Mouse (Mus musculus) heart, adult 2 months (tissue): ENCODE measurements around the gene Tldc2. TPM values are rescaled to one million over a fixed set of nuclear protein-coding genes. Genes with fewer than 3 reads are reported as not detected.

ENCODE experiments used
- DNase-seq, 2 experiments: peaks; one replicate each; pipeline ENCODE4 v3.0.0; 2021
- H3K27ac ChIP-seq: fragments of 200-600 bp; 2 replicates; pipeline ENCODE4 v1.8.1; 2022
- H3K27me3 ChIP-seq: fragments of 200-500 bp; 2 replicates; pipeline ENCODE4 v1.6.1; 2012; ENCODE audit warnings: mild to moderate bottlenecking, low read length, inconsistent platforms, mixed read lengths; ENCODE audit not compliant: control insufficient read depth, insufficient read depth
- H3K36me3 ChIP-seq: fragments of 200-500 bp; 2 replicates; pipeline ENCODE4 v1.6.1; 2012; ENCODE audit warnings: low read length, inconsistent platforms; ENCODE audit not compliant: control insufficient read depth, insufficient read depth
- H3K4me1 ChIP-seq: fragments of 200-500 bp; 2 replicates; pipeline ENCODE4 v1.6.1; 2011; ENCODE audit warnings: low read length; ENCODE audit not compliant: control insufficient read depth, insufficient read depth
- H3K4me3 ChIP-seq: fragments of 200-600 bp; 2 replicates; pipeline ENCODE4 v1.8.1; 2022
- H3K79me2 ChIP-seq: fragments of 200-500 bp; replicated peaks from 2 replicates; pipeline ENCODE4 v1.6.1; 2012; ENCODE audit warnings: mild to moderate bottlenecking, inconsistent platforms, low read length, moderate library complexity, mixed read lengths; ENCODE audit not compliant: control insufficient read depth, insufficient read depth
- H3K9ac ChIP-seq: fragments of 200-500 bp; 2 replicates; pipeline ENCODE4 v1.6.1; 2012; ENCODE audit warnings: low read depth, mild to moderate bottlenecking, control low read depth, inconsistent platforms, low read length, mixed read lengths
- CTCF ChIP-seq: fragments of 200-600 bp; IDR thresholded peaks from 2 replicates; pipeline ENCODE4 v1.8.1; 2022; ENCODE audit warnings: antibody characterized with exemption, mild to moderate bottlenecking, moderate library complexity
- EP300 ChIP-seq: fragments of 200-500 bp; IDR thresholded peaks from 2 replicates; pipeline ENCODE4 v1.6.1; 2011; ENCODE audit warnings: low read depth, low read length, control low read depth; ENCODE audit not compliant: insufficient read depth
- POLR2A ChIP-seq: fragments of 200-500 bp; IDR thresholded peaks from 2 replicates; pipeline ENCODE4 v1.6.1; 2011; ENCODE audit warnings: mild to moderate bottlenecking, low read depth, low read length, control low read depth; ENCODE audit not compliant: insufficient read depth
- WGBS: fragments of 180-500 bp; shearing (Covaris S2); methylation state at CpG from one replicate; pipeline ENCODE4 v1.1.7; 2018; 5-methylcytosine and 5-hydroxymethylcytosine counted together
- intact Hi-C: fragments of 180-260 bp; cut with DNase I; formaldehyde crosslinking; loops from one replicate; pipeline ENCODE4 v1.15.1; 2025
- polyA plus RNA-seq: library from polyadenylated mRNA; depleted of rRNA; stranded (reverse); fragments of >200 nt; gene quantifications from 2 replicates; pipeline ENCODE4 v1.2.3, GENCODE M21; 2012
- total RNA-seq, 2 experiments: library from RNA; stranded (reverse); gene quantifications; 2 replicates each; pipeline ENCODE4 v1.2.3; 2021

Gene Tldc2
- total and polyA plus RNA-seq, 3 experiments, result not detected

GRCm38 (mm10) chr2:157064136-157064535 is 22.7 kb upstream of the Tldc2 start:
- Histone ChIP-seq H3K27me3 (no peaks in the 10 kb centered on the region), H3K9ac (no peak overlapping the region), H3K36me3 (peaks cover 3% of the 10 kb centered on the region), H3K4me3 (no peak overlapping the region), H3K4me1 (peaks cover 37% of the 10 kb centered on the region), H3K27ac (peak overlapping the region; percentile 74), H3K79me2 (peaks cover 5% of the 10 kb centered on the region)
- TF ChIP-seq CTCF (no peak), POLR2A (no peak), EP300 (no peak)
- 38% methylated on average over 7 of the region's 7 CpGs for WGBS
- intact Hi-C loops, result no loop called here
- DNase-seq, result peak; percentile 50 to 67

GRCm38 (mm10) chr2:157064978-157065878 is 21.6 kb upstream of the Tldc2 start:
- intact Hi-C loops, result no loop called here
- peak overlapping the region; percentile 24; the same call in 1 of the 2 replicates for H3K9ac ChIP-seq
- peaks cover 46% of the 10 kb centered on the region for H3K4me1 ChIP-seq
- peak; percentile 56 to 67 for DNase-seq
- TF ChIP-seq EP300, result no peak
- no peak for TF ChIP-seq CTCF
- TF ChIP-seq POLR2A, result no peak
- peaks cover 3% of the 10 kb centered on the region for H3K36me3 ChIP-seq
- H3K27ac ChIP-seq, result peak overlapping the region; percentile 74
- H3K27me3 ChIP-seq, result no peaks in the 10 kb centered on the region
- WGBS, result 44% methylated on average over 14 of the region's 14 CpGs
- peaks cover 4% of the 10 kb centered on the region for H3K79me2 ChIP-seq
- no peak overlapping the region for H3K4me3 ChIP-seq

- WGBS, result 7% methylated on average over 7 of the region's 7 CpGs
- DNase-seq, result peak in 1 of 2 experiments; percentile 69
- TF ChIP-seq POLR2A (no peak), EP300 (no peak), CTCF (no peak)
Measured at GRCm38 (mm10) chr2:157065879-157066226, 21.0 kb upstream of the Tldc2 start.

GRCm38 (mm10) chr2:157066731-157067430 is 20.0 kb upstream of the Tldc2 start:
- DNase-seq, result peak in 1 of 2 experiments; percentile 26
- H3K4me3 ChIP-seq, result no peak overlapping the region
- H3K9ac ChIP-seq, result no peak overlapping the region
- intact Hi-C loops, result no loop called here
- no peaks in the 10 kb centered on the region for H3K27me3 ChIP-seq
- TF ChIP-seq EP300, result no peak
- TF ChIP-seq POLR2A, result no peak
- TF ChIP-seq CTCF, result no peak
- H3K27ac ChIP-seq, result peak overlapping the region; percentile 74
- peaks cover 61% of the 10 kb centered on the region for H3K4me1 ChIP-seq
- peaks cover 3% of the 10 kb centered on the region for H3K79me2 ChIP-seq
- 44% methylated on average over 7 of the region's 7 CpGs for WGBS
- H3K36me3 ChIP-seq, result peaks cover 3% of the 10 kb centered on the region

More at GRCm38 (mm10) chr2:157065879-157066226, 21.0 kb upstream of the Tldc2 start:
- H3K27me3 ChIP-seq, result no peaks in the 10 kb centered on the region
- peaks cover 3% of the 10 kb centered on the region for H3K79me2 ChIP-seq
- H3K9ac ChIP-seq, result no peak overlapping the region
- H3K4me1 ChIP-seq, result peaks cover 52% of the 10 kb centered on the region
- intact Hi-C loops, result no loop called here
- peak overlapping the region; percentile 74 for H3K27ac ChIP-seq
- H3K36me3 ChIP-seq, result peaks cover 3% of the 10 kb centered on the region
- no peak overlapping the region for H3K4me3 ChIP-seq

GRCm38 (mm10) chr2:157068701-157069354 is 18.0 kb upstream of the Tldc2 start:
- H3K79me2 ChIP-seq, result peaks cover 2% of the 10 kb centered on the region
- 39% methylated on average over 14 of the region's 14 CpGs for WGBS
- H3K36me3 ChIP-seq, result peaks cover 3% of the 10 kb centered on the region
- H3K4me1 ChIP-seq, result peaks cover 69% of the 10 kb centered on the region
- intact Hi-C loops, result no loop called here
- H3K27me3 ChIP-seq, result no peaks in the 10 kb centered on the region
- peak in 1 of 2 experiments; percentile 27 for DNase-seq
- TF ChIP-seq CTCF (no peak), POLR2A (no peak), EP300 (no peak)
- no peak overlapping the region for H3K4me3 ChIP-seq
- H3K9ac ChIP-seq, result peak overlapping the region; percentile 32; the same call in 1 of the 2 replicates
- H3K27ac ChIP-seq, result peak overlapping the region; percentile 73

- intact Hi-C loops, result no loop called here
- no peak overlapping the region for H3K9ac ChIP-seq
- peaks cover 70% of the 10 kb centered on the region for H3K4me1 ChIP-seq
- peaks cover 3% of the 10 kb centered on the region for H3K36me3 ChIP-seq
- 27% methylated on average over 3 of the region's 3 CpGs for WGBS
- H3K27ac ChIP-seq, result peak overlapping the region; percentile 73
- peaks cover 4% of the 10 kb centered on the region for H3K79me2 ChIP-seq
- TF ChIP-seq POLR2A (0 out of 2 replicates have a peak, but pooled peaks have one; percentile 26), EP300 (no peak)
- no peaks in the 10 kb centered on the region for H3K27me3 ChIP-seq
- H3K4me3 ChIP-seq, result no peak overlapping the region
- DNase-seq, result peak; percentile 47 to 71
Measured at GRCm38 (mm10) chr2:157069355-157069735, 17.5 kb upstream of the Tldc2 start.
